Mouse (Mus musculus) heart, embryonic 12.5 days (tissue): Measurements from ENCODE around the gene Atp6v0a1. TPM values are rescaled to one million over a fixed set of nuclear protein-coding genes. Genes with fewer than 3 reads are reported as not detected.
"Not testable (repeated sequence)": the region's sequence is repeated elsewhere in the genome, so short reads cannot be mapped to it uniquely, and the experiment has no call there.

Experiments used
- ATAC-seq: fragments of 200-750 bp; cut with Nextera tagmentation; 2 replicates; pipeline ENCODE4 v1.8.0; 2017; ENCODE audit warnings: moderate TSS enrichment, moderate library complexity; ENCODE audit not compliant: insufficient number of reproducible peaks, low FRiP score
- H3K27ac ChIP-seq: fragments of 300-500 bp; sonication (generic); 2 replicates; pipeline ENCODE4 v1.5.1; 2016; ENCODE audit warnings: mild to moderate bottlenecking, moderate library complexity; ENCODE audit not compliant: poor library complexity, severe bottlenecking
- H3K27me3 ChIP-seq: fragments of 300-500 bp; sonication (generic); replicated peaks from 2 replicates; pipeline ENCODE4 v1.6.1; 2016; ENCODE audit warnings: mild to moderate bottlenecking, moderate library complexity
- H3K36me3 ChIP-seq: fragments of 300-500 bp; sonication (generic); 2 replicates; pipeline ENCODE4 v1.6.1; 2016; ENCODE audit warnings: mild to moderate bottlenecking, moderate library complexity
- H3K4me1 ChIP-seq: fragments of 300-500 bp; sonication (generic); replicated peaks from 2 replicates; pipeline ENCODE4 v1.6.1; 2016; ENCODE audit warnings: mild to moderate bottlenecking
- H3K4me2 ChIP-seq: fragments of 300-500 bp; sonication (generic); 2 replicates; pipeline ENCODE4 v1.6.1; 2016; ENCODE audit warnings: mild to moderate bottlenecking, moderate library complexity
- H3K4me3 ChIP-seq: fragments of 300-500 bp; sonication (generic); 2 replicates; pipeline ENCODE4 v1.5.1; 2016; ENCODE audit warnings: mild to moderate bottlenecking
- H3K9ac ChIP-seq: fragments of 300-500 bp; sonication (generic); 2 replicates; pipeline ENCODE4 v1.6.1; 2016; ENCODE audit warnings: mild to moderate bottlenecking, moderate library complexity
- H3K9me3 ChIP-seq: fragments of 300-500 bp; sonication (generic); replicated peaks from 2 replicates; pipeline ENCODE4 v1.6.1; 2016; ENCODE audit warnings: mild to moderate bottlenecking, moderate library complexity
- WGBS: fragments of 180-500 bp; shearing (Covaris S2); methylation state at CpG from one replicate; pipeline ENCODE4 v1.1.7; 2016; 5-methylcytosine and 5-hydroxymethylcytosine counted together
- polyA plus RNA-seq: library from polyadenylated mRNA; unstranded; fragments of >200 nt; fragmentation: Nextera tagmentation; extraction: Ambion mirVana; gene quantifications from 2 replicates; pipeline ENCODE4 v1.2.1, GENCODE M21; 2016

Atp6v0a1 gene
- polyA plus RNA-seq, 1 experiment from 2014 or later: 70.0 TPM

DNA sequence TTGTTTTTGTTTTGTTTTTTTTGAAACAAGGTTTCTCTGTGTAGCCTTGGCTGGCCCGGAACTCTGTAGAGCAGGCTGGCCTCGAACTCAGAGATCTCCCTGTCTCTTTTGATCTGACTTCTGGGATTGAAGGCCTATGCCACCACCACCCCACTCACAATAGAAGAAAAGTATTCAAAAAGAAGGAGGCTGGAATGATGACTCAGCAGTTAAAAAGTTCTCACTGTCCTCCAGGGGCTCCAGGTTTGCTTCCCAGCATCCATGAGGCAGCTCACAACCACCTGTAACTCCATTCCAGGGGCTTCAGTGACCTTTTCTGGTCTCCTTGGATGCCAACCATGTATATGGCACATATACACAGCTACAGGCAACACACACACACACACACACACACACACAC is 10.4 kb upstream of the Atp6v0a1 start:
- H3K27me3 ChIP-seq: peaks cover 10% of the 10 kb centered on the region
- 81% methylated on average over 2 of the region's 2 CpGs for WGBS
- no peaks in the 10 kb centered on the region for H3K4me1 ChIP-seq
- ATAC-seq: no peak
- no peaks in the 10 kb centered on the region for H3K9me3 ChIP-seq
- no peaks in the 10 kb centered on the region for H3K36me3 ChIP-seq
- no peak overlapping the region for H3K4me2 ChIP-seq
- no peak overlapping the region for H3K9ac ChIP-seq
- H3K4me3 ChIP-seq: no peak overlapping the region
- H3K27ac ChIP-seq: no peak overlapping the region

GRCm38 (mm10) chr11:100999254-100999653 is 10.0 kb upstream of the Atp6v0a1 start:
- no peaks in the 10 kb centered on the region for H3K9me3 ChIP-seq
- H3K27me3 ChIP-seq: peaks cover 10% of the 10 kb centered on the region
- no peak overlapping the region for H3K4me2 ChIP-seq
- H3K9ac ChIP-seq: no peak overlapping the region
- no peaks in the 10 kb centered on the region for H3K36me3 ChIP-seq
- ATAC-seq: no peak
- no peak overlapping the region for H3K27ac ChIP-seq
- H3K4me3 ChIP-seq: no peak overlapping the region
- WGBS: 58% methylated on average over 3 of the region's 3 CpGs
- no peaks in the 10 kb centered on the region for H3K4me1 ChIP-seq

DNA sequence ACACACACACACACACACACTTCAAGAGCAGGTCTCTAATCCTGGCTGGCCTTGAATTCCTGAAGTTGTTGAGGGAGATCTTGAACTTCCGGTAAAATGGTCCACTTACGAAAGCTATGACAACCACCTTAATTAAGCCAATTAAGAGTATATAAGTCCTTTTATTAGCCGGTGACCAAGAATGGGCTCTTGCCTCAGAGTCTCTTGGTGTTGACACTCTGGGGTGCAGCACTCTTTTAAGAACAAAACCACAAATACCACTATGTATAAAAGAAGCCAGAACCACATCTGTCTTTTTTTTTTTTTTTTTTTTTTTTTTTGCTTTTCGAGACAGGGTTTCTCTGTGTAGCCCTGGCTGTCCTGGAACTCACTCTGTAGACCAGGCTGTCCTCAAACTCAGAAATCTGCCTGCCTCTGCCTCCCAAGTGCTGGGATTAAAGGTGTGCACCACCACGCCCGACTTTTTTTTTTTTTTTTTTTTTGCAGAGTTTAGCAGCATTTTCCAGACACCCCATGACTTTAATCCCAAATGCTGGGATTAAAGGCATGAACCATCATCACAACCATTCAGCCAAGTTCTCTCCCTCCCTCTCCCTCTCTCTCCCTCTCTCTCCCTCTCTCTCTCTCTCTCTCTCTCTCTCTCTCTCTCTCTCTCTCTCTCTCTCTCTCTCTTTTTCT is 7.2 kb upstream of the Atp6v0a1 start:
- H3K4me2 ChIP-seq, H3K9ac ChIP-seq, H3K4me3 ChIP-seq, H3K4me1 ChIP-seq, H3K27ac ChIP-seq, H3K36me3 ChIP-seq, H3K9me3 ChIP-seq, ATAC-seq: not testable (repeated sequence)
- peaks cover 10% of the 10 kb centered on the region for H3K27me3 ChIP-seq
- 71% methylated on average over 6 of the region's 6 CpGs for WGBS

- no peak for ATAC-seq
- 39% methylated on average over 3 of the region's 3 CpGs for WGBS
- H3K4me1 ChIP-seq: no peaks in the 10 kb centered on the region
Measured at GRCm38 (mm10) chr11:101003025-101003685, 6.1 kb upstream of the Atp6v0a1 start.

DNA sequence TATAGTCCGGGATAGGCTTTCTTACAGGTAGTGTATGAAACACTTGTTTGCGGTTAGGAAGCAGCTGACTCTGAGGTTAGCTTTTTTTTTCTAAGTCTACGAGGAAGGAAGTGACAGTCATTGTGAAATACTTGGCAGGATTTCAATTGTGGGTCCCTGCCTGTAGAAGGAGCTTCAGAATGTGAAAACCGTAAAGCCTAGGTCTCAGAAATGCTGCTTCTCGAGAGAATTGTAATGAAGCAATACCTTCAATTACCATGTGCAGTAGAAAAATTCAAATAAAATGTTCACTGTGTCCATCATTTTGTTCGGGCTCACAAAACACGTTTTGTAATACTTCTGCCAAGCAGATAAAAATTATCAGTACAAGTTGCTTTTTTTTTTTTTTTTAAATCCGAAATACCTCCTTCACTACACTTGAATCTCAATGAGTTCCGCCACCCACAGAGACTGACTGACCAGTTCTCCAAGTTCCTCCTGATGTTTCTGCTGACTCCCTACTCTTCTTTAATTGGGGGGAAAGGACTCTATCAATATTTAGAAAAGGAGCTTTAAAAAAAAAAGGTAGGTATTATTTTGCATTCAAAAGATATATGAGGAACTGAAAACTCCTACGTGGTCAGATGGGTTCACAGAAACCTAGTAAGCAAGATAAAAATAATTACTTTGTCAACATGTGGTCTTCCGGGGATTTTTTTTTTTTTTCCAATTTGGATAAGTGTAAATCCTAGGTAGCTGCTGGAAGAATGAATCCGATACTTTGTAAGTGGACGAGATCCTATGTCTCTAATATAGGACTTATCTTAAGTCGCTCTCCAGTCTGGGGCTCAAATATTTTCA is 826 bp upstream of the Atp6v0a1 start:
- 0 out of 2 replicates have a peak overlapping the region, but pooled peaks have one; percentile 82 for H3K9ac ChIP-seq
- 43% methylated on average over 14 of the region's 14 CpGs for whole genome bisulfite sequencing

More at GRCm38 (mm10) chr11:101003025-101003685, 6.1 kb upstream of the Atp6v0a1 start:
- no peak overlapping the region for H3K4me2 ChIP-seq
- no peaks in the 10 kb centered on the region for H3K36me3 ChIP-seq
- H3K9me3 ChIP-seq: no peaks in the 10 kb centered on the region
- no peak overlapping the region for H3K4me3 ChIP-seq
- H3K27me3 ChIP-seq: peaks cover 10% of the 10 kb centered on the region
- no peak overlapping the region for H3K27ac ChIP-seq
- no peak overlapping the region for H3K9ac ChIP-seq

DNA sequence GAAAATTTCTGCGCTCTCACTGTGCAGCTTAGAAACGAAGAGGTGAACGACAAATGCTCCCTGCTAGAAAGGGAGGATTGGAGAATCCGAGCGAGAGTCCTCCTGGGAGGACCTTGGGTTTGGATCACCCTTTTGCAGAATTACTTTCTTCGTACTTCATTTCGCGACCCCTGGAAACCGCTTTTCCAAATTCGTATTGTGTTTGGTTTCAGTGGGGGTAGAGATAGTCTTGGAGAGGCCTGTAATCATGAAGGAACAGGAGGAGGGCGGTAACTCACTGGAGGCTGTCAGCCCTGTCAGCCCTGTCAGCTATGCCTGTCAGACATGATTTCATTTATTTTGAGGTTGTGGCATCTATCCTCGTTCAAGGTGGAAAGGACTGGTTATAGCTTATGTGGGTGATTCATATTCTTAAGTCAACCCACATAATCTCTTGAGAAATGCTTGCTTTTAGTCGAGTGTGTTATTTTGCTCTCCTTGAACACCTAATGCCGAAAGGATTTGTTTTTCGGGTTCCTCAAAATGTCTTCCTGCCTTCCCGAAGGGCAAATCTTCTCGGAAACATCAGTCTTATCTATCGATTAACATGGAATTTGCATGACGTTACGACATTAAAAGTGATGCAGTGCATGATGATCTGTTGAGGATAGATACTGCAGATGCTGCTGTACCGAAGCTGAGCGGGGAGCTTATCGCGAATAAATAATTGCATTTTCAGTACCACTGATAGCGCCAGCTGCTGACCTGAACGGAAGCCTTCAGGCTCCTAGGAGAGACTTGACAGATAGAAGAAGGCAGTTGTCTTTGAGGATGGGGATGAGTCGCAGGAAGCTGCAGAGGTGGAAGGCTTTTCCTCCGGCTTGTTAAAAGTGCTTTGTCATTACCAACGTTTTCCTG is 884 bp downstream of the Atp6v0a1 start:
- H3K27me3 ChIP-seq: no peaks in the 10 kb centered on the region
- H3K4me2 ChIP-seq: peak overlapping the region; percentile 83
- H3K36me3 ChIP-seq: peaks cover 25% of the 10 kb centered on the region
- 3% methylated on average over 29 of the region's 29 CpGs for WGBS
- peak overlapping the region; percentile 83 for H3K27ac ChIP-seq
- no peaks in the 10 kb centered on the region for H3K9me3 ChIP-seq
- peak overlapping the region; percentile 82 for H3K9ac ChIP-seq
- peak overlapping the region; percentile 66 for H3K4me3 ChIP-seq
- peak; percentile 71 for ATAC-seq
- peaks cover 18% of the 10 kb centered on the region for H3K4me1 ChIP-seq

More for the DNA sequence above, 826 bp upstream of the Atp6v0a1 start:
- H3K27ac ChIP-seq: peak overlapping the region; percentile 70
- no peaks in the 10 kb centered on the region for H3K9me3 ChIP-seq
- H3K27me3 ChIP-seq: no peaks in the 10 kb centered on the region
- peaks cover 12% of the 10 kb centered on the region for H3K36me3 ChIP-seq
- peak overlapping the region; percentile 83 for H3K4me2 ChIP-seq
- H3K4me3 ChIP-seq: peak overlapping the region; percentile 66
- no peak for ATAC-seq
- peaks cover 18% of the 10 kb centered on the region for H3K4me1 ChIP-seq

DNA sequence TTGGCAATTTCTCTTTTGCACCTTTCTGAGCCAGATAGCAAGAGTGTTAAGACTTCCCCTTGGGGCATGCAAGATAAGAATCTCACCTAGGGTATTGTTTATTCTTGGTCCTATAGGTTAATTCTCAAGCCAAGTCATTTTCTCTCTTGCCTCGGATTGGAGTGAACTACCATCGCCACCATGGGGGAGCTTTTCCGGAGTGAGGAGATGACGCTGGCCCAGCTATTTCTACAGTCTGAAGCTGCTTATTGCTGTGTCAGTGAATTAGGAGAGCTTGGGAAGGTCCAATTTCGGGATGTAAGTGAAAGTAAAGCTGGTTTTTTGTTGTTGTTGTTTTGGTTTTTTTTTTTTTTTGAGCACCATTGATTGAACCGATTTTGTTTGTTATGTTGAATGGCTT is 2.4 kb downstream of the Atp6v0a1 start:
- no peaks in the 10 kb centered on the region for H3K9me3 ChIP-seq
- H3K4me3 ChIP-seq: no peak overlapping the region
- WGBS: 77% methylated on average over 6 of the region's 6 CpGs
- H3K27me3 ChIP-seq: no peaks in the 10 kb centered on the region
- ATAC-seq: no peak
- H3K36me3 ChIP-seq: peaks cover 31% of the 10 kb centered on the region
- no peak overlapping the region for H3K27ac ChIP-seq
- peak overlapping the region; percentile 83 for H3K4me2 ChIP-seq
- no peak overlapping the region for H3K9ac ChIP-seq
- H3K4me1 ChIP-seq: peaks cover 18% of the 10 kb centered on the region

- H3K27me3 ChIP-seq: no peaks in the 10 kb centered on the region
- no peak overlapping the region for H3K27ac ChIP-seq
- WGBS: 89% methylated on average over 12 of the region's 12 CpGs
- peaks cover 12% of the 10 kb centered on the region for H3K4me1 ChIP-seq
- H3K4me2 ChIP-seq: no peak overlapping the region
- no peak overlapping the region for H3K4me3 ChIP-seq
- no peak for ATAC-seq
- H3K9me3 ChIP-seq: no peaks in the 10 kb centered on the region
- peaks cover 83% of the 10 kb centered on the region for H3K36me3 ChIP-seq
- no peak overlapping the region for H3K9ac ChIP-seq
Measured at GRCm38 (mm10) chr11:101023371-101023770, 14.1 kb downstream of the Atp6v0a1 start.

DNA sequence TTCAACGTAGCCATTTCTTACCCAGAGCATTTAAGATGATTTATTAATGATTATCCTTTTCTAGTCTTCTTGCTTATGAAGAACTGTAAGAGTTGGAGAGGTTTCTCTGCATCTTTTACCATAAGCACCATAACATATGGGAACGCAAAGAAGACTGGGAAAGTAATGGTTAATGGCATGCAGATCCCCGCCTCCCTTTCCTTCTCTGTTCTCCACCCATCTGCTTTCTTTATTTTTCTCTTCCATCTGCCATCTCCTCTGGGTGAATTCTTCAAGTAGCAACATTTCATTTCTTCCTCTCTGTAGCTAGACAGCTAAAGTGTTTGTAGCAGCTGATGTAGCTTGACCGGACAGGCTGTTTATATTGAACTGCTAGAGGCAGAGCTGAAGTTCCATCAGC is 14.7 kb downstream of the Atp6v0a1 start:
- Histone ChIP-seq H3K9ac (no peak overlapping the region), H3K4me2 (no peak overlapping the region), H3K27me3 (no peaks in the 10 kb centered on the region), H3K36me3 (peaks cover 83% of the 10 kb centered on the region), H3K4me1 (peaks cover 19% of the 10 kb centered on the region), H3K27ac (no peak overlapping the region), H3K9me3 (no peaks in the 10 kb centered on the region), H3K4me3 (no peak overlapping the region)
- ATAC-seq: no peak
- 99% methylated on average over 4 of the region's 4 CpGs for WGBS

GRCm38 (mm10) chr11:101027121-101027520 is 17.9 kb downstream of the Atp6v0a1 start:
- Histone ChIP-seq H3K4me3 (no peak overlapping the region), H3K4me2 (no peak overlapping the region), H3K9me3 (no peaks in the 10 kb centered on the region), H3K36me3 (peaks cover 81% of the 10 kb centered on the region), H3K4me1 (peaks cover 36% of the 10 kb centered on the region), H3K27me3 (no peaks in the 10 kb centered on the region), H3K27ac (0 out of 2 replicates have a peak overlapping the region, but pooled peaks have one; percentile 48), H3K9ac (no peak overlapping the region)
- WGBS: 83% methylated on average over 11 of the region's 11 CpGs
- ATAC-seq: no peak
